Mouse (Mus musculus): ENCODE measurements at regions not wholly inside any gene's neighbourhood (a gene's known extent, or its start where the extent isn't known, plus 50 kb on each side); places are given as distances from the start of the nearest gene placed in this dataset.

DNA sequence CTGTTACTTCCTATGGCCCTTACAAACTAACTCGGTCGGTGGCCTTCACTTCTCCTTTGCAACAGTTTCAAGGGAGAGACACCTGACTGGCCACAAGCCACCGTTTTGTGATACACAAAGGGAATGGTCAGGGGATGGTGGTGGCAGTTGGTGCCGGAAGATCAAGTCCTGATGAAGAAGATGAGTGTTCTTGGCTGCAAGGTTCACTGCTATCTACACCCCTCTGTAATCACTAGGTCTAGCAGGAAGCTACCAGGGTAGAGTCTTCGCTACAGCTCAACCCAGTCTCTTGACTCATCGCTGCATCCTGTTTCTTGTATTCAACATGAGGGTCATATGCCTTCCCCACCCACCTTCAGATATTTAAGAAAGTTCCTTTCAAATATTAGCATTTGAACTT lies 251.5 kb downstream of the Dhx15 start:
- H3K4me1 ChIP-seq, result peaks cover 9% of the 10 kb centered on the region
- H3K27me3 ChIP-seq (replicated peaks), result no peaks in the 10 kb centered on the region
- no peaks in the 10 kb centered on the region for H3K36me3 ChIP-seq
- ATAC-seq, result no peak
- no peak overlapping the region for H3K4me3 ChIP-seq
- no peak overlapping the region for H3K4me2 ChIP-seq
- no peak overlapping the region for H3K9ac ChIP-seq
- no peak overlapping the region for H3K27ac ChIP-seq
- WGBS (ENCODE audit: insufficient replicate concordance), result 64% methylated on average over 6 of the region's 6 CpGs
- no peaks in the 10 kb centered on the region for H3K9me3 ChIP-seq (replicated peaks)

- 69% methylated on average over 6 of the region's 6 CpGs for WGBS (ENCODE audit: insufficient replicate concordance)
- H3K36me3 ChIP-seq, result no peaks in the 10 kb centered on the region
- H3K4me3 ChIP-seq, result no peak overlapping the region
- H3K4me1 ChIP-seq, result peaks cover 9% of the 10 kb centered on the region
- no peaks in the 10 kb centered on the region for H3K9me3 ChIP-seq (replicated peaks)
- H3K9ac ChIP-seq, result no peak overlapping the region
- no peak for ATAC-seq
- H3K27me3 ChIP-seq (replicated peaks), result no peaks in the 10 kb centered on the region
- no peak overlapping the region for H3K4me2 ChIP-seq
- H3K27ac ChIP-seq, result no peak overlapping the region
Observed at GRCm38 (mm10) chr5:51937320-51937719, 253.0 kb downstream of the Dhx15 start.

- no peak for ATAC-seq
- Histone ChIP-seq H3K9me3 (replicated peaks) (no peaks in the 10 kb centered on the region), H3K9ac (no peak overlapping the region), H3K4me1 (no peaks in the 10 kb centered on the region), H3K36me3 (no peaks in the 10 kb centered on the region), H3K27ac (no peak overlapping the region), H3K27me3 (replicated peaks) (no peaks in the 10 kb centered on the region), H3K4me2 (no peak overlapping the region), H3K4me3 (no peak overlapping the region)
- WGBS (ENCODE audit: insufficient replicate concordance), result 75% methylated on average over 17 of the region's 17 CpGs
Observed at GRCm38 (mm10) chr5:51935391-51936354, 254.6 kb downstream of the Dhx15 start.

GRCm38 (mm10) chr5:51934910-51935309 lies 255.4 kb downstream of the Dhx15 start:
- no peak for ATAC-seq
- no peaks in the 10 kb centered on the region for H3K36me3 ChIP-seq
- H3K9ac ChIP-seq, result no peak overlapping the region
- no peaks in the 10 kb centered on the region for H3K27me3 ChIP-seq (replicated peaks)
- H3K9me3 ChIP-seq (replicated peaks), result no peaks in the 10 kb centered on the region
- no peaks in the 10 kb centered on the region for H3K4me1 ChIP-seq
- no peak overlapping the region for H3K4me2 ChIP-seq
- WGBS (ENCODE audit: insufficient replicate concordance), result 56% methylated on average over 4 of the region's 4 CpGs
- no peak overlapping the region for H3K4me3 ChIP-seq
- H3K27ac ChIP-seq, result no peak overlapping the region

GRCm38 (mm10) chr5:51933331-51933730 lies 257.0 kb downstream of the Dhx15 start:
- no peak overlapping the region for H3K27ac ChIP-seq
- H3K27me3 ChIP-seq (replicated peaks), result no peaks in the 10 kb centered on the region
- H3K4me1 ChIP-seq, result no peaks in the 10 kb centered on the region
- H3K9me3 ChIP-seq (replicated peaks), result no peaks in the 10 kb centered on the region
- WGBS (ENCODE audit: insufficient replicate concordance), result 68% methylated on average over 1 of the region's 1 CpGs
- no peak for ATAC-seq
- no peak overlapping the region for H3K4me3 ChIP-seq
- H3K9ac ChIP-seq, result no peak overlapping the region
- no peak overlapping the region for H3K4me2 ChIP-seq
- H3K36me3 ChIP-seq, result no peaks in the 10 kb centered on the region

GRCm38 (mm10) chr5:51930416-51930815 lies 259.9 kb downstream of the Dhx15 start:
- 66% methylated on average over 3 of the region's 3 CpGs for WGBS (ENCODE audit: insufficient replicate concordance)
- H3K9ac ChIP-seq, result no peak overlapping the region
- no peaks in the 10 kb centered on the region for H3K4me1 ChIP-seq
- H3K4me2 ChIP-seq, result no peak overlapping the region
- no peaks in the 10 kb centered on the region for H3K36me3 ChIP-seq
- no peak for ATAC-seq
- H3K4me3 ChIP-seq, result no peak overlapping the region
- H3K9me3 ChIP-seq (replicated peaks), result no peaks in the 10 kb centered on the region
- no peak overlapping the region for H3K27ac ChIP-seq
- no peaks in the 10 kb centered on the region for H3K27me3 ChIP-seq (replicated peaks)

DNA sequence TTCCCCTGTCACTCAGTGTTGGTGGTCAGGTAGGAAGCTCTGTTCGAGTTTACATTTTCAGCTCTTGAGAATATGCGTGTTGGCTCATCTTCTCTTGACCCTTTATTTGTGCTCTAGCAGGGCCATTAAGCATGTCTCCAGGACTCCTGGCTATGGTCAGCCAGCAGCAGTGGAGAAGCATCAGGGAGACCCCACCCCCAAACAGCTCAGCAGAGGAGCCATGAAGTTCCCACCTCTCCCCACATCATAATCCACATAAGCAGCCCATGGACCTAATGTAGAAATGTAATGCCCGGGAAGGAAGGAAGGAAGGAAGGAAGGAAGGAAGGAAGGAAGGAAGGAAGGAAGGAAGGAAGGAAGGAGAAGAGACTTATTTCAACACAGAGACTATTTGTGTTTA lies 261.5 kb downstream of the Dhx15 start:
- H3K27me3 ChIP-seq (replicated peaks), result no peaks in the 10 kb centered on the region
- ATAC-seq, result no peak
- H3K4me3 ChIP-seq, result no peak overlapping the region
- H3K4me2 ChIP-seq, result no peak overlapping the region
- H3K9ac ChIP-seq, result no peak overlapping the region
- H3K9me3 ChIP-seq (replicated peaks), result no peaks in the 10 kb centered on the region
- no peaks in the 10 kb centered on the region for H3K36me3 ChIP-seq
- WGBS (ENCODE audit: insufficient replicate concordance), result 78% methylated on average over 3 of the region's 3 CpGs
- H3K4me1 ChIP-seq, result no peaks in the 10 kb centered on the region
- no peak overlapping the region for H3K27ac ChIP-seq

DNA sequence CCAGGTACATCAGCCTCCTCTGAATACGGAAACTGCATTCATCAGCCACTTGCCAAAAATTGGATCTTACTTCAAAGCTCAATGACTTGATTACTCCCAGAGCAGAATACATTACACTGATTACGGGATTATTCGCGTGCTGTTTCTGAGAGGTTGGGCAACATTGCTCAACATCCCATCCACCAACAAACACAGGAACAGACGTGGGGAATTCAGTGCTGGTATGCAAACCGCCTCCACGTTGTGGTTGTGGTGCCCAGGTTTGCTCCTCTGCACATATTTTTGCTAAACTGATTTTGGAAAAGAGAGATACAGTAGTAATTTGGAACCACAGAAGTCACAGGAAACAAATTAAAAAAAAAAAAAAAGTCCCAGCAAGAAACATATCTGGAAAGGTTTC lies 266.9 kb downstream of the Dhx15 start:
- no peak overlapping the region for H3K9ac ChIP-seq
- ATAC-seq, result no peak

DNA sequence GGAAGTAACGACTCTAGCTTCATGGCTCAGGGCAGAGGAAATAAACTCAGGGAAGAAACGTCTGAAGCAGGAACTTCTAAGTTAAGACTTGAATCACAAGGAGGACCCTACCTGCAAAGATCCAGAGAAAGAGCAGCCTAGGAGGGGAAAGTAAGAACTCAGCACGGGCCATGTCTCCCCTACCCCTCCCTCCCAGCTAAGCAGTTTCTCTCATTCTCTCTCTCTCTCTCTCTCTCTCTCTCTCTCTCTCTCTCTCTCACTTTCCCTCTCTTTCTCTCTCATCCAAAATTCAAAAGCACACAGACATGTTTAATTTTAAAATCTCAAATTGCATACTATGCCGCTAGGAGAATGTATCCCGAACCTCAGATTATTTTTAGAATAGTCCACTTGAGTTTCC lies 267.3 kb downstream of the Dhx15 start:
- ATAC-seq, result no peak
- Histone ChIP-seq H3K36me3 (no peaks in the 10 kb centered on the region), H3K9ac (no peak overlapping the region), H3K4me1 (no peaks in the 10 kb centered on the region), H3K4me3 (no peak overlapping the region), H3K27me3 (replicated peaks) (no peaks in the 10 kb centered on the region), H3K9me3 (replicated peaks) (no peaks in the 10 kb centered on the region), H3K4me2 (no peak overlapping the region), H3K27ac (no peak overlapping the region)
- 46% methylated on average over 5 of the region's 5 CpGs for WGBS (ENCODE audit: insufficient replicate concordance)

More for the DNA sequence above, 266.9 kb downstream of the Dhx15 start:
- Histone ChIP-seq H3K36me3 (no peaks in the 10 kb centered on the region), H3K4me3 (no peak overlapping the region), H3K27ac (no peak overlapping the region), H3K27me3 (replicated peaks) (no peaks in the 10 kb centered on the region), H3K9me3 (replicated peaks) (no peaks in the 10 kb centered on the region), H3K4me1 (no peaks in the 10 kb centered on the region), H3K4me2 (no peak overlapping the region)
- 69% methylated on average over 7 of the region's 7 CpGs for WGBS (ENCODE audit: insufficient replicate concordance)

- H3K27me3 ChIP-seq (replicated peaks), result no peaks in the 10 kb centered on the region
- H3K9ac ChIP-seq, result no peak overlapping the region
- H3K4me2 ChIP-seq, result no peak overlapping the region
- no peaks in the 10 kb centered on the region for H3K9me3 ChIP-seq (replicated peaks)
- no peak overlapping the region for H3K4me3 ChIP-seq
- WGBS (ENCODE audit: insufficient replicate concordance), result 58% methylated on average over 7 of the region's 7 CpGs
- ATAC-seq, result no peak
- H3K27ac ChIP-seq, result no peak overlapping the region
- no peaks in the 10 kb centered on the region for H3K4me1 ChIP-seq
- no peaks in the 10 kb centered on the region for H3K36me3 ChIP-seq
Observed at GRCm38 (mm10) chr5:51922494-51922893, 267.8 kb downstream of the Dhx15 start.

- ATAC-seq, result no peak
- no peak overlapping the region for H3K9ac ChIP-seq
- no peaks in the 10 kb centered on the region for H3K9me3 ChIP-seq (replicated peaks)
- no peak overlapping the region for H3K4me3 ChIP-seq
- H3K4me1 ChIP-seq, result no peaks in the 10 kb centered on the region
- H3K36me3 ChIP-seq, result no peaks in the 10 kb centered on the region
- H3K27me3 ChIP-seq (replicated peaks), result no peaks in the 10 kb centered on the region
- WGBS (ENCODE audit: insufficient replicate concordance), result 21% methylated on average over 4 of the region's 4 CpGs
- H3K27ac ChIP-seq, result no peak overlapping the region
- H3K4me2 ChIP-seq, result no peak overlapping the region
Observed at GRCm38 (mm10) chr5:51917812-51918448, 272.4 kb downstream of the Dhx15 start.

- Histone ChIP-seq H3K4me2 (no peak overlapping the region), H3K27me3 (replicated peaks) (no peaks in the 10 kb centered on the region), H3K9me3 (replicated peaks) (no peaks in the 10 kb centered on the region), H3K9ac (no peak overlapping the region), H3K4me1 (no peaks in the 10 kb centered on the region), H3K4me3 (no peak overlapping the region), H3K27ac (no peak overlapping the region), H3K36me3 (no peaks in the 10 kb centered on the region)
- no peak for ATAC-seq
- 69% methylated on average over 6 of the region's 6 CpGs for WGBS (ENCODE audit: insufficient replicate concordance)
Observed at GRCm38 (mm10) chr5:51914731-51915130, 275.6 kb downstream of the Dhx15 start.
